Mouse (Mus musculus) MEL (cell line): ENCODE measurements around the gene Rpl13a. TPM values are rescaled to one million over a fixed set of nuclear protein-coding genes. Genes with fewer than 3 reads are reported as not detected.

ENCODE experiments used
- DNase-seq: peaks from one replicate; pipeline ENCODE4 v3.0.0; 2011; ENCODE audit warnings: low read depth, low spot score
- H3K27ac ChIP-seq: 2 replicates; pipeline ENCODE4 v1.5.1; 2012; ENCODE audit warnings: low read depth, mild to moderate bottlenecking, control low read depth, low read length, moderate library complexity; ENCODE audit not compliant: control insufficient read depth
- H3K27me3 ChIP-seq, 2 experiments: fragments of 150-350 bp in 1 of 2; sonication (generic) in 1 of 2; 2 replicates each; pipeline ENCODE4 v1.6.1; 2012; ENCODE audit warnings: low read length in 2 of 2, mild to moderate bottlenecking in 2 of 2, improper control_type of control experiment in 1 of 2, moderate library complexity in 1 of 2; ENCODE audit not compliant: insufficient read depth in 2 of 2, control insufficient read depth in 1 of 2
- H3K36me3 ChIP-seq, 2 experiments: 2 replicates each; pipeline ENCODE4 v1.6.1; 2012 to 2014; ENCODE audit warnings: low read length in 2 of 2, improper control_type of control experiment in 1 of 2, inconsistent platforms in 1 of 2, mild to moderate bottlenecking in 1 of 2; ENCODE audit not compliant: insufficient read depth in 2 of 2, control insufficient read depth in 1 of 2
- H3K4me1 ChIP-seq, 2 experiments: fragments of 150-350 bp in 1 of 2; sonication (generic) in 1 of 2; 2 replicates each; pipeline ENCODE4 v1.6.1; 2012; ENCODE audit warnings: low read length in 2 of 2, improper control_type of control experiment in 1 of 2, mild to moderate bottlenecking in 1 of 2; ENCODE audit not compliant: insufficient read depth in 2 of 2, control insufficient read depth in 1 of 2
- H3K4me3 ChIP-seq, 2 experiments: fragments of 150-350 bp in 1 of 2; sonication (generic) in 1 of 2; 2 replicates each; pipeline ENCODE4 v1.5.1; 2012; ENCODE audit warnings: low read depth in 2 of 2, low read length in 2 of 2, mild to moderate bottlenecking in 2 of 2, moderate library complexity in 2 of 2, control low read depth in 1 of 2, improper control_type of control experiment in 1 of 2; ENCODE audit not compliant: control insufficient read depth in 1 of 2, insufficient read depth in 1 of 2
- H3K79me2 ChIP-seq: 2 replicates; pipeline ENCODE4 v1.6.1; 2012; ENCODE audit warnings: mild to moderate bottlenecking, low read length, moderate library complexity; ENCODE audit not compliant: control insufficient read depth, poor library complexity, insufficient read depth
- H3K9ac ChIP-seq: 2 replicates; pipeline ENCODE4 v1.6.1; 2012; ENCODE audit warnings: low read depth, mild to moderate bottlenecking, control low read depth, low read length, moderate library complexity; ENCODE audit not compliant: control insufficient read depth, poor library complexity, severe bottlenecking
- H3K9me3 ChIP-seq: fragments of 150-350 bp; sonication (generic); replicated peaks from 2 replicates; pipeline ENCODE4 v1.6.1; 2012; ENCODE audit warnings: mild to moderate bottlenecking, low read length, improper control_type of control experiment, moderate library complexity; ENCODE audit not compliant: insufficient read depth
- BHLHE40 ChIP-seq: IDR thresholded peaks from 2 replicates; pipeline ENCODE4 v1.6.1; 2012; ENCODE audit warnings: low read depth, mild to moderate bottlenecking, inconsistent platforms, low read length, improper control_type of control experiment, borderline replicate concordance
- CHD1 ChIP-seq: IDR thresholded peaks from 2 replicates; pipeline ENCODE4 v1.6.1; 2012; ENCODE audit warnings: low read depth, mild to moderate bottlenecking, inconsistent platforms, low read length, improper control_type of control experiment
- CHD2 ChIP-seq: IDR thresholded peaks from 2 replicates; pipeline ENCODE4 v1.6.1; 2011; ENCODE audit warnings: low read length, improper control_type of control experiment
- E2F4 ChIP-seq: IDR thresholded peaks from 2 replicates; pipeline ENCODE4 v1.6.1; 2011; ENCODE audit warnings: low read depth, low read length, improper control_type of control experiment, borderline replicate concordance
- ETS1 ChIP-seq: IDR thresholded peaks from 2 replicates; pipeline ENCODE4 v1.6.1; 2012; ENCODE audit warnings: low read depth, mild to moderate bottlenecking, inconsistent platforms, low read length, improper control_type of control experiment, moderate library complexity
- GABPA ChIP-seq: IDR thresholded peaks from 2 replicates; pipeline ENCODE4 v1.6.1; 2012; ENCODE audit warnings: low read depth, mild to moderate bottlenecking, inconsistent platforms, low read length, improper control_type of control experiment, moderate library complexity
- GATA1 ChIP-seq: IDR thresholded peaks from 2 replicates; pipeline ENCODE4 v1.6.1; 2011; ENCODE audit warnings: low read depth, low read length, improper control_type of control experiment
- JUND ChIP-seq: IDR thresholded peaks from 2 replicates; pipeline ENCODE4 v1.6.1; 2011; ENCODE audit warnings: low read depth, mild to moderate bottlenecking, improper control_type of control experiment, low read length
- KAT2A ChIP-seq: conservative IDR thresholded peaks from 2 replicates; pipeline ENCODE4 v1.6.1; 2012; ENCODE audit warnings: low read depth, low read length, improper control_type of control experiment, inconsistent platforms
- MAFK ChIP-seq: IDR thresholded peaks from 2 replicates; pipeline ENCODE4 v1.6.1; 2011; ENCODE audit warnings: low read depth, mild to moderate bottlenecking, low read length, improper control_type of control experiment, borderline replicate concordance
- MAX ChIP-seq: IDR thresholded peaks from 2 replicates; pipeline ENCODE4 v1.6.1; 2011; ENCODE audit warnings: low read length, improper control_type of control experiment
- MAZ ChIP-seq: IDR thresholded peaks from 2 replicates; pipeline ENCODE4 v1.6.1; 2012; ENCODE audit warnings: low read depth, mild to moderate bottlenecking, inconsistent platforms, low read length, improper control_type of control experiment
- MXI1 ChIP-seq: IDR thresholded peaks from 2 replicates; pipeline ENCODE4 v1.6.1; 2011; ENCODE audit warnings: mild to moderate bottlenecking, low read depth, low read length, improper control_type of control experiment
- MYC ChIP-seq: IDR thresholded peaks from 2 replicates; pipeline ENCODE4 v1.6.1; 2011; ENCODE audit warnings: low read depth, mild to moderate bottlenecking, low read length, improper control_type of control experiment, moderate library complexity
- NELFE ChIP-seq: IDR thresholded peaks from 2 replicates; pipeline ENCODE4 v1.6.1; 2011; ENCODE audit warnings: low read depth, low read length, improper control_type of control experiment
- POLR2AphosphoS5 ChIP-seq: IDR thresholded peaks from 2 replicates; pipeline ENCODE4 v1.6.1; 2012; ENCODE audit warnings: low read depth, borderline replicate concordance, mild to moderate bottlenecking, inconsistent platforms, low read length, moderate library complexity, mixed read lengths
- RAD21 ChIP-seq: IDR thresholded peaks from 2 replicates; pipeline ENCODE4 v1.6.1; 2011; ENCODE audit warnings: mild to moderate bottlenecking, low read depth, low read length, improper control_type of control experiment
- SIN3A ChIP-seq: IDR thresholded peaks from 2 replicates; pipeline ENCODE4 v1.6.1; 2012; ENCODE audit warnings: low read length, improper control_type of control experiment, inconsistent platforms
- SMC3 ChIP-seq: IDR thresholded peaks from 2 replicates; pipeline ENCODE4 v1.6.1; 2011; ENCODE audit warnings: low read depth, low read length, improper control_type of control experiment
- TBP ChIP-seq: IDR thresholded peaks from 2 replicates; pipeline ENCODE4 v1.8.0; 2011; ENCODE audit warnings: low read depth, low read length, improper control_type of control experiment
- USF1 ChIP-seq: IDR thresholded peaks from 2 replicates; pipeline ENCODE4 v1.6.1; 2014; ENCODE audit warnings: low read depth, mild to moderate bottlenecking, inconsistent platforms, low read length, improper control_type of control experiment, moderate library complexity
- USF2 ChIP-seq, 2 experiments: IDR thresholded peaks; 2 replicates each; pipeline ENCODE4 v1.6.1; 2011 to 2012; ENCODE audit warnings: improper control_type of control experiment in 2 of 2, low read length in 2 of 2, borderline replicate concordance in 1 of 2, inconsistent platforms in 1 of 2, low read depth in 1 of 2, mild to moderate bottlenecking in 1 of 2; ENCODE audit not compliant: insufficient read depth in 1 of 2
- ZMIZ1 ChIP-seq: IDR thresholded peaks from 2 replicates; pipeline ENCODE4 v1.6.1; 2012; ENCODE audit warnings: low read depth, mild to moderate bottlenecking, inconsistent platforms, low read length, improper control_type of control experiment, moderate library complexity
- ZNF384 ChIP-seq: IDR thresholded peaks from 2 replicates; pipeline ENCODE4 v1.6.1; 2012; ENCODE audit warnings: low read depth, mild to moderate bottlenecking, inconsistent platforms, low read length, improper control_type of control experiment
- polyA plus RNA-seq, 2 experiments: library from polyadenylated mRNA; stranded (reverse) in 1 of 2; unstranded in 1 of 2; fragments of >175 nt in 1 of 2; fragments of >200 nt in 1 of 2; gene quantifications; 2 replicates each; pipeline versions ENCODE4 v1.2.1 to v1.2.4; 2012; ENCODE audit warnings: low replicate concordance in 2 of 2, low read depth in 1 of 2; ENCODE audit not compliant: insufficient read length in 2 of 2, insufficient read depth in 1 of 2, missing spikeins in 1 of 2
- total RNA-seq: library from RNA; depleted of rRNA; stranded (reverse); fragments of 300-350 nt; gene quantifications from 2 replicates; pipeline ENCODE4 v1.2.3, GENCODE M21; 2012

Rpl13a gene
- total and polyA plus RNA-seq, 3 experiments, result 2,091 to 3,727 (median 3,160) TPM

- TF ChIP-seq E2F4 (peak; percentile 76; the same call in 1 of the 2 replicates), SMC3 (no peak), POLR2AphosphoS5 (no peak), MAZ (peak; percentile 77; the same call in 1 of the 2 replicates), BHLHE40 (no peak), USF2 (IDR thresholded peaks at IDR 0.05; ENCODE audit: borderline replicate concordance in 1 of 2, insufficient read depth in 1 of 2, low read depth in 1 of 2, low read length in 2 of 2) (no peak), ZNF384 (no peak), ZMIZ1 (peak; percentile 96), USF1 (peak; percentile 88), NELFE (peak; percentile 98), MAFK (no peak), TBP (peak; percentile 70), CHD1 (0 out of 2 replicates have a peak, but pooled peaks have one; percentile 56), SIN3A (peak; percentile 82), MAX (peak; percentile 89), ETS1 (peak; percentile 44; the same call in 1 of the 2 replicates), RAD21 (no peak), GABPA (no peak), JUND (no peak), GATA1 (no peak), MYC (peak; percentile 76)
Measured at GRCm38 (mm10) chr7:45154096-45154992, 25.8 kb upstream of the Rpl13a start, which contains the start of the genes Pih1d1 and Aldh16a1 (continued).

GRCm38 (mm10) chr7:45153586-45153985 is 25.0 kb upstream of the Rpl13a start:
- TF ChIP-seq MXI1, result no peak
- no peak for TF ChIP-seq TBP
- no peak for TF ChIP-seq E2F4
- TF ChIP-seq CHD1, result no peak
- no peak for TF ChIP-seq CHD2
- no peak for TF ChIP-seq GATA1
- TF ChIP-seq MAX, result no peak
- TF ChIP-seq KAT2A, result no peak
- no peak for TF ChIP-seq BHLHE40
- Histone ChIP-seq H3K27ac (peak overlapping the region; percentile 92), H3K79me2 (peaks cover 7% of the 10 kb centered on the region; the same call in 1 of the 2 replicates), H3K9ac (peak overlapping the region; percentile 99), H3K36me3 (peaks cover 0 to 7% of the 10 kb centered on the region in 2 experiments; a peak in 2 of 4 replicates), H3K4me3 (peak overlapping the region; percentile 84 to 85), H3K27me3 (no peaks in the 10 kb centered on the region), H3K9me3 (no peaks in the 10 kb centered on the region), H3K4me1 (peaks cover 4 to 12% of the 10 kb centered on the region in 2 experiments; a peak in 3 of 4 replicates)
- DNase-seq, result peak; percentile 24
